Mouse (Mus musculus): Measurements from ENCODE around the gene Myt1l. TPM values are rescaled to one million over a fixed set of nuclear protein-coding genes. Genes with fewer than 3 reads are reported as not detected.

Myt1l gene
- polyA plus RNA-seq, 1 experiment from 2014 or later = 3.3 TPM

GRCm38 (mm10) chr12:29877977-29878376 lies 349.8 kb downstream of the Myt1l start:
- WGBS = 95% methylated on average over 10 of the region's 10 CpGs
- Histone ChIP-seq H3K36me3 (replicated peaks) (no peaks in the 10 kb centered on the region), H3K4me3 (no peak overlapping the region), H3K9me3 (no peaks in the 10 kb centered on the region), H3K27me3 (ENCODE audit: poor library complexity, severe bottlenecking) (no peaks in the 10 kb centered on the region), H3K4me1 (peaks cover 17% of the 10 kb centered on the region), H3K27ac (no peak overlapping the region)
- no peak for DNase-seq (ENCODE audit: extremely low spot score, low spot score)

GRCm38 (mm10) chr12:29882871-29883617 lies 354.9 kb downstream of the Myt1l start:
- Histone ChIP-seq H3K9me3 (no peaks in the 10 kb centered on the region), H3K27me3 (ENCODE audit: poor library complexity, severe bottlenecking) (no peaks in the 10 kb centered on the region), H3K36me3 (replicated peaks) (no peaks in the 10 kb centered on the region), H3K4me3 (no peak overlapping the region; the same call in 1 of the 2 replicates), H3K4me1 (peaks cover 17% of the 10 kb centered on the region), H3K27ac (peak overlapping the region; percentile 65)
- 21% methylated on average over 9 of the region's 9 CpGs for WGBS
- DNase-seq (ENCODE audit: extremely low spot score, low spot score) = peak; percentile 63

GRCm38 (mm10) chr12:29884376-29884775 lies 356.2 kb downstream of the Myt1l start:
- Histone ChIP-seq H3K4me1 (peaks cover 17% of the 10 kb centered on the region), H3K27ac (no peak overlapping the region), H3K4me3 (no peak overlapping the region), H3K36me3 (replicated peaks) (no peaks in the 10 kb centered on the region), H3K27me3 (ENCODE audit: poor library complexity, severe bottlenecking) (no peaks in the 10 kb centered on the region), H3K9me3 (no peaks in the 10 kb centered on the region)
- no peak for DNase-seq (ENCODE audit: extremely low spot score, low spot score)
- 88% methylated on average over 5 of the region's 5 CpGs for WGBS

- no peaks in the 10 kb centered on the region for H3K27me3 ChIP-seq (ENCODE audit: poor library complexity, severe bottlenecking)
- 21% methylated on average over 3 of the region's 3 CpGs for WGBS
- peak; percentile 30 for DNase-seq (ENCODE audit: extremely low spot score, low spot score)
- no peaks in the 10 kb centered on the region for H3K9me3 ChIP-seq
- no peaks in the 10 kb centered on the region for H3K4me1 ChIP-seq
- H3K36me3 ChIP-seq (replicated peaks) = no peaks in the 10 kb centered on the region
- no peak overlapping the region for H3K4me3 ChIP-seq
- no peak overlapping the region for H3K27ac ChIP-seq
These were observed 366.5 kb downstream of the Myt1l start for GRCm38 (mm10) chr12:29894669-29895068.

- no peaks in the 10 kb centered on the region for H3K4me1 ChIP-seq
- WGBS = 82% methylated on average over 3 of the region's 3 CpGs
- H3K9me3 ChIP-seq = no peaks in the 10 kb centered on the region
- no peaks in the 10 kb centered on the region for H3K27me3 ChIP-seq (ENCODE audit: poor library complexity, severe bottlenecking)
- no peaks in the 10 kb centered on the region for H3K36me3 ChIP-seq (replicated peaks)
- H3K27ac ChIP-seq = no peak overlapping the region
- H3K4me3 ChIP-seq = no peak overlapping the region
- no peak for DNase-seq (ENCODE audit: extremely low spot score, low spot score)
These were observed 369.4 kb downstream of the Myt1l start for GRCm38 (mm10) chr12:29897533-29898085.

- Histone ChIP-seq H3K36me3 (replicated peaks) (no peaks in the 10 kb centered on the region), H3K4me3 (no peak overlapping the region), H3K27ac (no peak overlapping the region), H3K9me3 (no peaks in the 10 kb centered on the region), H3K4me1 (no peaks in the 10 kb centered on the region), H3K27me3 (ENCODE audit: poor library complexity, severe bottlenecking) (no peaks in the 10 kb centered on the region)
- no peak for DNase-seq (ENCODE audit: extremely low spot score, low spot score)
- WGBS = 74% methylated on average over 4 of the region's 4 CpGs
These were observed 376.1 kb downstream of the Myt1l start for GRCm38 (mm10) chr12:29904101-29904874.

- Histone ChIP-seq H3K4me3 (no peak overlapping the region), H3K9me3 (no peaks in the 10 kb centered on the region), H3K4me1 (no peaks in the 10 kb centered on the region), H3K27me3 (ENCODE audit: poor library complexity, severe bottlenecking) (no peaks in the 10 kb centered on the region), H3K27ac (no peak overlapping the region), H3K36me3 (replicated peaks) (no peaks in the 10 kb centered on the region)
- no peak for DNase-seq (ENCODE audit: extremely low spot score, low spot score)
- 39% methylated on average over 2 of the region's 2 CpGs for WGBS
These were observed 378.9 kb downstream of the Myt1l start for GRCm38 (mm10) chr12:29907056-29907455.

GRCm38 (mm10) chr12:29916139-29916538 lies 388.0 kb downstream of the Myt1l start:
- Histone ChIP-seq H3K36me3 (replicated peaks) (no peaks in the 10 kb centered on the region), H3K4me1 (no peaks in the 10 kb centered on the region), H3K4me3 (no peak overlapping the region), H3K9me3 (no peaks in the 10 kb centered on the region), H3K27me3 (ENCODE audit: poor library complexity, severe bottlenecking) (no peaks in the 10 kb centered on the region), H3K27ac (no peak overlapping the region)
- WGBS = 85% methylated on average over 3 of the region's 3 CpGs
- DNase-seq (ENCODE audit: extremely low spot score, low spot score) = no peak

- Histone ChIP-seq H3K36me3 (replicated peaks) (no peaks in the 10 kb centered on the region), H3K27ac (no peak overlapping the region), H3K4me3 (no peak overlapping the region), H3K27me3 (ENCODE audit: poor library complexity, severe bottlenecking) (no peaks in the 10 kb centered on the region), H3K9me3 (no peaks in the 10 kb centered on the region), H3K4me1 (no peaks in the 10 kb centered on the region)
- no peak for DNase-seq (ENCODE audit: extremely low spot score, low spot score)
- WGBS = 89% methylated on average over 6 of the region's 6 CpGs
These were observed 388.6 kb downstream of the Myt1l start for GRCm38 (mm10) chr12:29916807-29917206.

GRCm38 (mm10) chr12:29920298-29920697 lies 392.1 kb downstream of the Myt1l start:
- Histone ChIP-seq H3K4me3 (no peak overlapping the region), H3K36me3 (replicated peaks) (no peaks in the 10 kb centered on the region), H3K9me3 (no peaks in the 10 kb centered on the region), H3K4me1 (no peaks in the 10 kb centered on the region), H3K27me3 (ENCODE audit: poor library complexity, severe bottlenecking) (no peaks in the 10 kb centered on the region), H3K27ac (no peak overlapping the region)
- DNase-seq (ENCODE audit: extremely low spot score, low spot score) = no peak
- WGBS = 93% methylated on average over 7 of the region's 7 CpGs

GRCm38 (mm10) chr12:29921481-29921880 lies 393.3 kb downstream of the Myt1l start:
- no peak for DNase-seq (ENCODE audit: extremely low spot score, low spot score)
- Histone ChIP-seq H3K27ac (no peak overlapping the region), H3K4me3 (no peak overlapping the region), H3K36me3 (replicated peaks) (no peaks in the 10 kb centered on the region), H3K4me1 (no peaks in the 10 kb centered on the region), H3K9me3 (no peaks in the 10 kb centered on the region), H3K27me3 (ENCODE audit: poor library complexity, severe bottlenecking) (no peaks in the 10 kb centered on the region)
- WGBS = 87% methylated on average over 11 of the region's 11 CpGs

- no peak overlapping the region for H3K4me3 ChIP-seq
- no peaks in the 10 kb centered on the region for H3K27me3 ChIP-seq (ENCODE audit: poor library complexity, severe bottlenecking)
- 46% methylated on average over 3 of the region's 3 CpGs for WGBS
- H3K9me3 ChIP-seq = no peaks in the 10 kb centered on the region
- DNase-seq (ENCODE audit: extremely low spot score, low spot score) = peak; percentile 35
- H3K27ac ChIP-seq = no peak overlapping the region
- no peaks in the 10 kb centered on the region for H3K36me3 ChIP-seq (replicated peaks)
- H3K4me1 ChIP-seq = peaks cover 10% of the 10 kb centered on the region
These were observed 398.7 kb downstream of the Myt1l start for GRCm38 (mm10) chr12:29926896-29927295.

GRCm38 (mm10) chr12:29930591-29930990 lies 402.4 kb downstream of the Myt1l start:
- Histone ChIP-seq H3K9me3 (no peaks in the 10 kb centered on the region), H3K27ac (no peak overlapping the region), H3K27me3 (ENCODE audit: poor library complexity, severe bottlenecking) (0 out of 2 replicates have a peak, but pooled peaks cover under 1% of the 10 kb centered on the region), H3K4me3 (no peak overlapping the region), H3K36me3 (replicated peaks) (no peaks in the 10 kb centered on the region), H3K4me1 (peaks cover 33% of the 10 kb centered on the region)
- no peak for DNase-seq (ENCODE audit: extremely low spot score, low spot score)
- 83% methylated on average over 1 of the region's 1 CpGs for WGBS
